Mouse (Mus musculus) hindbrain, postnatal 0 days (tissue): ENCODE results near the gene Smox. TPM values are rescaled to one million over a fixed set of nuclear protein-coding genes. Genes with fewer than 3 reads are reported as not detected.

ENCODE experiments used
- ATAC-seq: fragments of 200-750 bp; cut with Nextera tagmentation; 2 replicates; pipeline ENCODE4 v1.8.0; 2017; ENCODE audit warnings: mild to moderate bottlenecking, moderate TSS enrichment, moderate library complexity
- DNase-seq: peaks from one replicate; pipeline ENCODE4 v3.0.0-alpha.2; 2015; ENCODE audit warnings: low spot score
- H3K27ac ChIP-seq: fragments of 300-500 bp; sonication (generic); 2 replicates; pipeline ENCODE4 v1.5.1; 2014; ENCODE audit warnings: mild to moderate bottlenecking
- H3K27me3 ChIP-seq: fragments of 300-500 bp; sonication (generic); 2 replicates; pipeline ENCODE4 v1.6.1; 2014; ENCODE audit warnings: low read length, mixed read lengths; ENCODE audit not compliant: insufficient read depth
- H3K36me3 ChIP-seq: fragments of 300-500 bp; sonication (generic); 2 replicates; pipeline ENCODE4 v1.6.1; 2014; ENCODE audit warnings: low read length, mixed read lengths; ENCODE audit not compliant: insufficient read depth
- H3K4me1 ChIP-seq: fragments of 300-500 bp; sonication (generic); 2 replicates; pipeline ENCODE4 v1.6.1; 2014; ENCODE audit warnings: antibody characterized with exemption, low read length, mixed read lengths; ENCODE audit not compliant: insufficient read depth
- H3K4me2 ChIP-seq: fragments of 300-500 bp; sonication (generic); 2 replicates; pipeline ENCODE4 v1.6.1; 2014; ENCODE audit warnings: low read depth, mild to moderate bottlenecking, low read length, moderate library complexity, mixed read lengths
- H3K4me3 ChIP-seq: fragments of 300-500 bp; sonication (generic); 2 replicates; pipeline ENCODE4 v1.5.1; 2014; ENCODE audit warnings: low read length
- H3K9ac ChIP-seq: fragments of 300-500 bp; sonication (generic); replicated peaks from 2 replicates; pipeline ENCODE4 v1.6.1; 2014; ENCODE audit warnings: mild to moderate bottlenecking, low read length, moderate library complexity, mixed read lengths
- H3K9me3 ChIP-seq: fragments of 300-500 bp; sonication (generic); 2 replicates; pipeline ENCODE4 v1.6.1; 2016; ENCODE audit warnings: low read length, mixed read lengths
- CTCF ChIP-seq: IDR thresholded peaks from 2 replicates; pipeline ENCODE4 v1.5.1; 2016; ENCODE audit warnings: antibody characterized with exemption, control low read depth, low read depth
- WGBS: fragments of 180-500 bp; shearing (Covaris S2); extraction: QIAGEN DNeasy Blood & Tissue Kit; methylation state at CpG from one replicate; pipeline ENCODE4 v1.1.7; 2014; 5-methylcytosine and 5-hydroxymethylcytosine counted together
- polyA plus RNA-seq: library from polyadenylated mRNA; unstranded; fragments of >200 nt; fragmentation: Nextera tagmentation; extraction: Ambion mirVana; gene quantifications from 2 replicates; pipeline ENCODE4 v1.2.1, GENCODE M21; 2015
- total RNA-seq: library from RNA; depleted of rRNA; stranded (reverse); fragments of >200 nt; gene quantifications from 2 replicates; pipeline ENCODE4 v1.2.3, GENCODE M21; 2014

Gene Smox
- total and polyA plus RNA-seq, 2 experiments from 2014 or later, result 94.2 to 214 TPM

GRCm38 (mm10) chr2:131548330-131548729 is 57.0 kb downstream of the Smox start:
- WGBS, result 75% methylated on average over 2 of the region's 2 CpGs
- no peak overlapping the region for H3K4me3 ChIP-seq
- peaks cover 13% of the 10 kb centered on the region for H3K27me3 ChIP-seq
- no peak overlapping the region for H3K27ac ChIP-seq
- DNase-seq, result no peak
- TF ChIP-seq CTCF, result no peak
- peaks cover 3% of the 10 kb centered on the region; the same call in 1 of the 2 replicates for H3K4me1 ChIP-seq
- no peaks in the 10 kb centered on the region for H3K9me3 ChIP-seq
- H3K36me3 ChIP-seq, result no peaks in the 10 kb centered on the region
- no peak overlapping the region for H3K9ac ChIP-seq
- no peak for ATAC-seq
- H3K4me2 ChIP-seq, result no peak overlapping the region

- Histone ChIP-seq H3K4me2 (no peak overlapping the region), H3K36me3 (no peaks in the 10 kb centered on the region), H3K27me3 (peaks cover 13% of the 10 kb centered on the region), H3K27ac (no peak overlapping the region), H3K9me3 (no peaks in the 10 kb centered on the region), H3K9ac (no peak overlapping the region), H3K4me1 (peaks cover 3% of the 10 kb centered on the region; the same call in 1 of the 2 replicates), H3K4me3 (no peak overlapping the region)
- 84% methylated on average over 5 of the region's 5 CpGs for WGBS
- DNase-seq (no peak), ATAC-seq (no peak)
- no peak for TF ChIP-seq CTCF
Observed at GRCm38 (mm10) chr2:131549090-131549489, 57.8 kb downstream of the Smox start.

GRCm38 (mm10) chr2:131550474-131550873 is 59.2 kb downstream of the Smox start:
- Histone ChIP-seq H3K4me2 (no peak overlapping the region), H3K4me3 (no peak overlapping the region), H3K36me3 (no peaks in the 10 kb centered on the region), H3K27ac (no peak overlapping the region), H3K9ac (no peak overlapping the region), H3K4me1 (peaks cover 3% of the 10 kb centered on the region; the same call in 1 of the 2 replicates), H3K9me3 (no peaks in the 10 kb centered on the region), H3K27me3 (peaks cover 13% of the 10 kb centered on the region)
- WGBS, result 79% methylated on average over 2 of the region's 2 CpGs
- DNase-seq (no peak), ATAC-seq (no peak)
- no peak for TF ChIP-seq CTCF

GRCm38 (mm10) chr2:131550906-131551305 is 59.6 kb downstream of the Smox start:
- no peak overlapping the region for H3K27ac ChIP-seq
- H3K4me2 ChIP-seq, result no peak overlapping the region
- H3K9me3 ChIP-seq, result no peaks in the 10 kb centered on the region
- peaks cover 13% of the 10 kb centered on the region for H3K27me3 ChIP-seq
- DNase-seq (no peak), ATAC-seq (no peak)
- peaks cover 3% of the 10 kb centered on the region; the same call in 1 of the 2 replicates for H3K4me1 ChIP-seq
- no peaks in the 10 kb centered on the region for H3K36me3 ChIP-seq
- 50% methylated on average over 2 of the region's 2 CpGs for WGBS
- H3K4me3 ChIP-seq, result no peak overlapping the region
- TF ChIP-seq CTCF, result no peak
- H3K9ac ChIP-seq, result no peak overlapping the region

GRCm38 (mm10) chr2:131551701-131552620 is 60.7 kb downstream of the Smox start:
- Histone ChIP-seq H3K27me3 (peaks cover 13% of the 10 kb centered on the region), H3K4me1 (0 out of 2 replicates have a peak, but pooled peaks cover 3% of the 10 kb centered on the region)

GRCm38 (mm10) chr2:131552736-131553400 is 61.6 kb downstream of the Smox start:
- ATAC-seq, result peak; percentile 25; the same call in 1 of the 2 replicates

More at GRCm38 (mm10) chr2:131551701-131552620, 60.7 kb downstream of the Smox start:
- no peak overlapping the region for H3K9ac ChIP-seq
- no peaks in the 10 kb centered on the region for H3K9me3 ChIP-seq
- no peak for ATAC-seq
- TF ChIP-seq CTCF, result no peak
- H3K4me2 ChIP-seq, result no peak overlapping the region
- no peak overlapping the region for H3K27ac ChIP-seq
- no peak overlapping the region for H3K4me3 ChIP-seq
- no peak for DNase-seq
- 58% methylated on average over 7 of the region's 7 CpGs for WGBS
- H3K36me3 ChIP-seq, result no peaks in the 10 kb centered on the region

More at GRCm38 (mm10) chr2:131552736-131553400, 61.6 kb downstream of the Smox start:
- Histone ChIP-seq H3K27me3 (peaks cover 5% of the 10 kb centered on the region; the same call in 1 of the 2 replicates), H3K4me3 (no peak overlapping the region), H3K9ac (no peak overlapping the region), H3K27ac (no peak overlapping the region), H3K9me3 (no peaks in the 10 kb centered on the region), H3K36me3 (no peaks in the 10 kb centered on the region), H3K4me2 (no peak overlapping the region), H3K4me1 (0 out of 2 replicates have a peak, but pooled peaks cover 3% of the 10 kb centered on the region)
- 21% methylated on average over 9 of the region's 9 CpGs for WGBS
- no peak for DNase-seq
- TF ChIP-seq CTCF, result no peak
